Mouse (Mus musculus) lung, embryonic 16.5 days (tissue): Measurements from ENCODE around the gene Naip2. TPM values are rescaled to one million over a fixed set of nuclear protein-coding genes. Genes with fewer than 3 reads are reported as not detected.
"Not testable (repeated sequence)": the region's sequence is repeated elsewhere in the genome, so short reads cannot be mapped to it uniquely, and the experiment has no call there.

Experiments
- ATAC-seq: fragments of 200-750 bp; cut with Nextera tagmentation; 2 replicates; pipeline ENCODE4 v1.8.0; 2017; ENCODE audit warnings: low read depth, mild to moderate bottlenecking, moderate library complexity
- H3K27ac ChIP-seq: fragments of 300-500 bp; sonication (generic); 2 replicates; pipeline ENCODE4 v1.5.1; 2014; ENCODE audit warnings: mild to moderate bottlenecking, control low read depth, low read length
- H3K27me3 ChIP-seq: fragments of 300-500 bp; sonication (generic); 2 replicates; pipeline ENCODE4 v1.6.1; 2014; ENCODE audit warnings: low read depth, low read length, mixed read lengths; ENCODE audit not compliant: control insufficient read depth, insufficient read depth
- H3K36me3 ChIP-seq: fragments of 300-500 bp; sonication (generic); 2 replicates; pipeline ENCODE4 v1.6.1; 2014; ENCODE audit warnings: low read length; ENCODE audit not compliant: control insufficient read depth, insufficient read depth
- H3K4me1 ChIP-seq: fragments of 300-500 bp; sonication (generic); replicated peaks from 2 replicates; pipeline ENCODE4 v1.6.1; 2014; ENCODE audit warnings: low read length, mixed read lengths; ENCODE audit not compliant: control insufficient read depth, insufficient read depth
- H3K4me2 ChIP-seq: fragments of 300-500 bp; sonication (generic); 2 replicates; pipeline ENCODE4 v1.6.1; 2014; ENCODE audit warnings: low read depth, low read length, control low read depth
- H3K4me3 ChIP-seq: fragments of 300-500 bp; sonication (generic); 2 replicates; pipeline ENCODE4 v1.5.1; 2014; ENCODE audit warnings: mild to moderate bottlenecking, low read length, control low read depth
- H3K9ac ChIP-seq: fragments of 300-500 bp; sonication (generic); 2 replicates; pipeline ENCODE4 v1.6.1; 2014; ENCODE audit warnings: low read length, control low read depth
- H3K9me3 ChIP-seq: fragments of 300-500 bp; sonication (generic); 2 replicates; pipeline ENCODE4 v1.6.1; 2016; ENCODE audit warnings: low read length; ENCODE audit not compliant: control insufficient read depth
- WGBS: fragments of 180-500 bp; shearing (Covaris S2); extraction: QIAGEN DNeasy Blood & Tissue Kit; methylation state at CpG from one replicate; pipeline ENCODE4 v1.1.7; 2014; 5-methylcytosine and 5-hydroxymethylcytosine counted together
- polyA plus RNA-seq: library from polyadenylated mRNA; unstranded; fragments of >200 nt; fragmentation: Nextera tagmentation; extraction: Ambion mirVana; gene quantifications from 2 replicates; pipeline ENCODE4 v1.2.1, GENCODE M21; 2015

Gene Naip2
- polyA plus RNA-seq, 1 experiment from 2014 or later, result 0.54 TPM

DNA sequence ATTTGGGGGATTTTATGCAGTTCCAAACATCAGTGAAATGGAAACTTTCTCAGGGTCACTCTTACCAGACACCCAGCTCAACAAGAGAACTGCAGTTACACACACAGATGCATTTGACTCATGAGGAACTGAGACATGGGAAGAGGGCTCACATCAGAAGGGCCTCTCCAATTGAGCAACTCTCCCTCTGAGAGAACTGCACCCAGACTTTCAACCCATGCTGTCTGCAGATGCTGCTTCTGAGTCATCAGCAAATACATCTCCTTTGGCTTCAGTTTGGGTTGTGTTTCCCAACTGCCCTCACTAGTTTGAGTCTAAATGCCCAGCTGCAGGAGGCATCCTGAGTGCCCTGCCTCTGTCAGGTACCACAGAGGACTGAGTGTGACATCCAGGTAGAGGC lies 18.8 kb downstream of the Naip2 start:
- not testable (repeated sequence) for H3K9ac ChIP-seq, H3K4me2 ChIP-seq, H3K36me3 ChIP-seq, H3K9me3 ChIP-seq, H3K4me1 ChIP-seq, H3K27ac ChIP-seq, H3K27me3 ChIP-seq, ATAC-seq, H3K4me3 ChIP-seq

DNA sequence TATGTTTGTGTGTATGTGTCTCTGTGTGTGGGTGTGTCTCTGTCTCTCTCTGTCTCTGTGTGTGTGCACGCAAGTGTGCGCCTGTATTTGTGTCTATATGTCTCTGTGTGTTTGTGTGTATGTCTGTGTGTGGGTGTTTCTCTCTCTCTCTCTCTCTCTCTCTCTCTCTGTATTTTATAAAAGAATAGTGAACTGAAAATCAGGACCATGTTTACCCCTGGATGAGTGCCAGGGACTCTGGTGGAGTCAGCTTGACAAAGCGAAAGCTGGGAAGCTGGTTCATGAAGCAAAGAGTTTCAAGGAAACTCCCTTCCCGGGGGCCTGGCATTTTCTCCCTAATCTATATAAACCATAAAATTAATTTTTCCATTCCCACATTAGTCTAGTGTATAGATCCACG lies 27.5 kb downstream of the Naip2 start:
- H3K36me3 ChIP-seq, H3K4me1 ChIP-seq, H3K9ac ChIP-seq, H3K4me3 ChIP-seq, H3K9me3 ChIP-seq, H3K4me2 ChIP-seq, H3K27me3 ChIP-seq, H3K27ac ChIP-seq, ATAC-seq: not testable (repeated sequence)
- 66% methylated on average over 3 of the region's 5 CpGs for WGBS

DNA sequence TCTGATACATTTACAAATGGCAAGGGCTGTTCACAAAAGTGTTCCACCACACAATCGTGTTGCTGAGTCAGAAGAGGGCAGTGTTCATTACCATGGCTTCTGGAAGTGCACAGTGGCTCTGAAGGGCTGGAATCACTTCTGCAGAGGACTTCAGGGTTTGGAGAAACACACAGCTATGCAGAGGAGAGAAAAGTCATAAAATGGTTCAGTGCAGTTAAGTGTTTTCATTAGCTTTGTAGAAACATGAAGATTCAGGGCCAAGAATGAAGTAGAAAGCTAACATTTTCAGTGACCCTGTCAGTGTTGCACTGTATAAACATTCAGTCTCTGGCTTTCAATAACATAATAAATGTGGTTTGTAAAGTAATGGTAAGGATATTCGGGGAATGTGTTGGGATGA lies 35.5 kb downstream of the Naip2 start:
- H3K9me3 ChIP-seq, H3K9ac ChIP-seq, H3K4me3 ChIP-seq, H3K27ac ChIP-seq, H3K36me3 ChIP-seq, H3K4me1 ChIP-seq, H3K27me3 ChIP-seq, H3K4me2 ChIP-seq, ATAC-seq: not testable (repeated sequence)
- WGBS, result 61% methylated on average over 2 of the region's 2 CpGs

DNA sequence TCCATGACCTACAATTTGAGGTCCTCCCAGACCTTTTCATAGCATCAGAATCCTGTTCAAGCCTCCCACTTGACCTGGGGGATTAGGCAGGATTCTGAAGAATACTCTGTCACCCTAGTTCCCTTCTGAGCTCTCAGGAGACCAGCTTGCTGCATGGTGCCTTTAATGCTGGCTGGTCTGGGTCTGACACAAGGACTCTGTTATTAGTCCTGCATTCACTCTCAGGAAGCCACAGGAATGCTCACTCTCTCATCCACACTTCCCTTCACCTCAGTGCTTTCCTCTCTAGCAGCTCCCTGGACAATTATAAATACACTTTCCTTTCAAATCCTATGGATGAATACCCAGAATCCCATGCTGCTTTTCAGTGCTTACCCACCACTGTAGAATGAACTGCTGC lies 39.4 kb downstream of the Naip2 start:
- H3K27me3 ChIP-seq, ATAC-seq: not testable (repeated sequence)

GRCm38 (mm10) chr13:100161171-100161870 lies 40.6 kb downstream of the Naip2 start:
- not testable (repeated sequence) for H3K4me2 ChIP-seq, H3K9ac ChIP-seq, H3K36me3 ChIP-seq, ATAC-seq, H3K27ac ChIP-seq, H3K4me1 ChIP-seq, H3K4me3 ChIP-seq, H3K9me3 ChIP-seq, H3K27me3 ChIP-seq
- 76% methylated on average over 11 of the region's 11 CpGs for WGBS

More for the DNA sequence above, 39.4 kb downstream of the Naip2 start:
- not testable (repeated sequence) for H3K9ac ChIP-seq, H3K4me1 ChIP-seq, H3K4me2 ChIP-seq, H3K9me3 ChIP-seq, H3K36me3 ChIP-seq, H3K27ac ChIP-seq, H3K4me3 ChIP-seq

GRCm38 (mm10) chr13:100156624-100157023 lies 45.3 kb downstream of the Naip2 start:
- H3K9me3 ChIP-seq, result no peaks in the 10 kb centered on the region
- H3K4me3 ChIP-seq, result no peak overlapping the region
- ATAC-seq, result no peak
- H3K4me1 ChIP-seq, result no peaks in the 10 kb centered on the region
- H3K4me2 ChIP-seq, result no peak overlapping the region
- H3K27ac ChIP-seq, result no peak overlapping the region
- WGBS, result 77% methylated on average over 3 of the region's 3 CpGs
- no peak overlapping the region for H3K9ac ChIP-seq
- H3K27me3 ChIP-seq, result no peaks in the 10 kb centered on the region
- no peaks in the 10 kb centered on the region for H3K36me3 ChIP-seq

GRCm38 (mm10) chr13:100152659-100153058 lies 49.2 kb downstream of the Naip2 start:
- H3K36me3 ChIP-seq, result no peaks in the 10 kb centered on the region
- no peak overlapping the region for H3K4me2 ChIP-seq
- H3K9ac ChIP-seq, result no peak overlapping the region
- H3K9me3 ChIP-seq, result no peaks in the 10 kb centered on the region
- 43% methylated on average over 1 of the region's 1 CpGs for WGBS
- no peak overlapping the region for H3K27ac ChIP-seq
- H3K4me1 ChIP-seq, result no peaks in the 10 kb centered on the region
- no peaks in the 10 kb centered on the region for H3K27me3 ChIP-seq
- H3K4me3 ChIP-seq, result no peak overlapping the region
- no peak for ATAC-seq

DNA sequence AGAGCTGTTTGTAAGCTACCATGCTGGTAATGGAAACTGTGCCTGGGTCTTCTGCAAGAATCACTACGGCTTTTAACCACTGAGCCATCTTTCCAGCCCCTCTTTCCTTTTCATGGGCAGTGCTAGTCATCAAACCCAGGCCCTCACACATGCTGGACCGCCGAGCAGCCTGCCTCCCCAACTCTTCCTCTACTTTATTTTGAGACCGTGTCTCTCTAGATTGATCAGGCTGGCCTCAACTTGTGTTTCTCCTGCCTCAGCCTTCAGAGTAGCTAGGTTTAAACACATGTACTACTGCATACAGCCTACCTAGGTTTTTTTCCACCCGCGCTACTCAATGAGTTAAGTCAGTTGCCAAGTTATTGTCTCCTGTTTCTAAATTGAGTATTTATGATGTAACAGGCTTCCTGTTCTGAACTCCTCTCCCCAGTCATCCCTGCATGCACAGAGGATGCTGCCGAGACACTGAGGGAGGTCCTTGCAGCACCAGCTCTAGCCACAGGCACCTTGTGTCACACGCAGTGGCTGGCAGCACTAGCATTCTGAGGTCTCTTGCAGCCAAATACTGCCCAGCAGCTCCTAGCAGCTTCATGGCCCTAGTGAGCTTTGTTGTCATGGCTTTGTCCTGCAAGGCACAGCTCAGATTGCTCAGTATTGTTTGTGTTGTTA lies 60.1 kb downstream of the Naip2 start:
- H3K9me3 ChIP-seq, result no peaks in the 10 kb centered on the region
- H3K4me3 ChIP-seq, result no peak overlapping the region
- H3K27me3 ChIP-seq, result no peaks in the 10 kb centered on the region
- H3K4me2 ChIP-seq, result no peak overlapping the region
- ATAC-seq, result no peak
- H3K36me3 ChIP-seq, result peaks cover 19% of the 10 kb centered on the region
- no peak overlapping the region for H3K9ac ChIP-seq
- no peaks in the 10 kb centered on the region for H3K4me1 ChIP-seq
- no peak overlapping the region for H3K27ac ChIP-seq
- 75% methylated on average over 8 of the region's 8 CpGs for WGBS

GRCm38 (mm10) chr13:100125258-100125643 lies 76.6 kb downstream of the Naip2 start:
- H3K27ac ChIP-seq, result no peak overlapping the region
- no peaks in the 10 kb centered on the region for H3K27me3 ChIP-seq
- WGBS, result under 1% methylated on average over 10 of the region's 10 CpGs
- H3K4me2 ChIP-seq, result peak overlapping the region; percentile 94
- H3K4me1 ChIP-seq, result peaks cover 9% of the 10 kb centered on the region
- H3K36me3 ChIP-seq, result peaks cover 20% of the 10 kb centered on the region
- H3K9ac ChIP-seq, result peak overlapping the region; percentile 94
- ATAC-seq, result peak; percentile 31; the same call in 1 of the 2 replicates
- no peaks in the 10 kb centered on the region for H3K9me3 ChIP-seq
- H3K4me3 ChIP-seq, result peak overlapping the region; percentile 97
